Mouse (Mus musculus) CD4-positive, CD25-positive, alpha-beta regulatory T cell, adult 2 months (primary cell): ENCODE data around the gene Zbbx.

Experiments
- DNase-seq: peaks from one replicate; pipeline ENCODE4 v3.0.0-alpha.2; 2012; ENCODE audit warnings: low read depth, low spot score

Zbbx gene

GRCm38 (mm10) chr3:75164838-75165496 lies at the start of gene Zbbx:
Zbbx (minus strand) TSS chr3:75165034.
- DNase-seq: peak; percentile 54

GRCm38 (mm10) chr3:75202808-75203503 lies 38.1 kb upstream of the Zbbx start:
- peak; percentile 60 for DNase-seq

GRCm38 (mm10) chr3:75182606-75183005 lies 17.8 kb upstream of the Zbbx start:
- DNase-seq: no peak

- DNase-seq: no peak
These were observed 23.0 kb downstream of the Zbbx start for GRCm38 (mm10) chr3:75141876-75142275.

- no peak for DNase-seq
These were observed 60.0 kb downstream of the Zbbx start for GRCm38 (mm10) chr3:75104867-75105266.

- no peak for DNase-seq
These were observed 79.1 kb downstream of the Zbbx start for GRCm38 (mm10) chr3:75085762-75086161.

- DNase-seq: no peak
These were observed 85.9 kb downstream of the Zbbx start for GRCm38 (mm10) chr3:75078906-75079305.

GRCm38 (mm10) chr3:75009701-75010100 lies 155.1 kb downstream of the Zbbx start:
- no peak for DNase-seq
